12 mouse cellular contexts compared by ENCODE assay signal in genomic region chr12:84570694-84571415, GRCm38 (mm10). TPM values are rescaled to one million over a fixed set of nuclear protein-coding genes. Genes with fewer than 3 reads are reported as not detected.
DNase-seq lines count a peak whose midpoint lies in the region; ATAC-seq and TF ChIP-seq lines count a peak whose summit lies in the region.
"Had no signal": no experiment of that assay in that cellular context is flagged by ENCODE, and none has a peak within 500 bp of the region (broad histone marks: within the 10 kb centered on the region; RNA-seq: fewer than 3 reads in every experiment).

No protein-coding gene starts in this region.

- peak overlapping the region; percentile 40 for H3K4me3 ChIP-seq in forebrain, embryonic 10.5 days
- no peak overlapping the region for H3K4me3 ChIP-seq in forebrain, embryonic 15.5 days
- H3K4me3 ChIP-seq in midbrain, embryonic 11.5 days (ENCODE audit: low read depth, low read length): no peak overlapping the region
- H3K4me3 ChIP-seq in midbrain, postnatal 0 days (ENCODE audit: low read depth, low read length): no peak overlapping the region
- H3K4me3 ChIP-seq in hindbrain, embryonic 11.5 days (ENCODE audit: low read depth, low read length): peak overlapping the region; percentile 14; the same call in 1 of the 2 replicates
- peak overlapping the region; percentile 22; the same call in 1 of the 2 replicates for H3K4me3 ChIP-seq in neural tube, embryonic 12.5 days

- H3K36me3 ChIP-seq in forebrain, embryonic 10.5 days (replicated peaks): no peaks in the 10 kb centered on the region
- H3K36me3 ChIP-seq in forebrain, embryonic 15.5 days: no peaks in the 10 kb centered on the region
- no peaks in the 10 kb centered on the region for H3K36me3 ChIP-seq in midbrain, embryonic 11.5 days (ENCODE audit: control insufficient read depth, insufficient read depth, low read length)
- H3K36me3 ChIP-seq in midbrain, postnatal 0 days (ENCODE audit: insufficient read depth, low read length): no peaks in the 10 kb centered on the region
- H3K36me3 ChIP-seq in hindbrain, embryonic 11.5 days (ENCODE audit: control insufficient read depth, insufficient read depth, low read length): no peaks in the 10 kb centered on the region
- no peaks in the 10 kb centered on the region for H3K36me3 ChIP-seq in neural tube, embryonic 12.5 days

- no peak overlapping the region for H3K27ac ChIP-seq in forebrain, embryonic 10.5 days
- no peak overlapping the region for H3K27ac ChIP-seq in forebrain, embryonic 15.5 days (replicated peaks)
- H3K27ac ChIP-seq in midbrain, embryonic 11.5 days (ENCODE audit: low read depth, low read length): no peak overlapping the region
- no peak overlapping the region for H3K27ac ChIP-seq in midbrain, postnatal 0 days (ENCODE audit: low read depth, low read length)
- no peak overlapping the region for H3K27ac ChIP-seq in hindbrain, embryonic 11.5 days (ENCODE audit: low read depth, low read length)
- no peak overlapping the region for H3K27ac ChIP-seq in neural tube, embryonic 12.5 days

- no peak overlapping the region for H3K4me2 ChIP-seq in forebrain, embryonic 15.5 days (replicated peaks)
- no peak overlapping the region for H3K4me2 ChIP-seq in midbrain, embryonic 11.5 days
- H3K4me2 ChIP-seq in midbrain, postnatal 0 days (ENCODE audit: low read depth, low read length, poor library complexity, severe bottlenecking): no peak overlapping the region
- no peak overlapping the region for H3K4me2 ChIP-seq in hindbrain, embryonic 11.5 days (replicated peaks; ENCODE audit: low read depth, low read length)
- no peak overlapping the region for H3K4me2 ChIP-seq in neural tube, embryonic 12.5 days (replicated peaks)

- peaks cover 92% of the 10 kb centered on the region for H3K27me3 ChIP-seq in forebrain, embryonic 10.5 days (ENCODE audit: poor library complexity, severe bottlenecking)
- peaks cover 71% of the 10 kb centered on the region for H3K27me3 ChIP-seq in forebrain, embryonic 15.5 days
- peaks cover 77% of the 10 kb centered on the region for H3K27me3 ChIP-seq in midbrain, embryonic 11.5 days (ENCODE audit: control insufficient read depth, insufficient read depth, low read length)
- peaks cover 45% of the 10 kb centered on the region for H3K27me3 ChIP-seq in midbrain, postnatal 0 days (ENCODE audit: insufficient read depth, low read length)
- peaks cover 78% of the 10 kb centered on the region for H3K27me3 ChIP-seq in hindbrain, embryonic 11.5 days (ENCODE audit: control insufficient read depth, insufficient read depth, low read length)
- peaks cover 90% of the 10 kb centered on the region for H3K27me3 ChIP-seq in neural tube, embryonic 12.5 days (replicated peaks)

- DNase-seq in forebrain, embryonic 10.5 days (ENCODE audit: extremely low spot score, low spot score): peak; percentile 44
- DNase-seq in midbrain, embryonic 11.5 days (ENCODE audit: low spot score, missing footprints): peak; percentile 95
- DNase-seq in midbrain, postnatal 0 days (ENCODE audit: low spot score): no peak
- peak; percentile 70 for DNase-seq in hindbrain, embryonic 11.5 days (ENCODE audit: low spot score)
- no peak for DNase-seq in left cerebral cortex, adult 11 months (ENCODE audit: low spot score)
- DNase-seq in lung, postnatal 36 days: no peak
- DNase-seq: kidney, adult 11 months; lung, adult 18-20 months; right cerebral cortex, adult 18-20 months had no signal

- no peak for TF ChIP-seq CTCF in midbrain, postnatal 0 days (IDR thresholded peaks at IDR 0.05)

- H3K9me3 ChIP-seq in forebrain, embryonic 10.5 days: no peaks in the 10 kb centered on the region
- no peaks in the 10 kb centered on the region for H3K9me3 ChIP-seq in forebrain, embryonic 15.5 days
- no peaks in the 10 kb centered on the region for H3K9me3 ChIP-seq in midbrain, embryonic 11.5 days (ENCODE audit: control insufficient read depth, low read length)
- no peaks in the 10 kb centered on the region for H3K9me3 ChIP-seq in midbrain, postnatal 0 days (ENCODE audit: low read length)
- no peaks in the 10 kb centered on the region for H3K9me3 ChIP-seq in hindbrain, embryonic 11.5 days (ENCODE audit: control insufficient read depth, low read length)
- no peaks in the 10 kb centered on the region for H3K9me3 ChIP-seq in neural tube, embryonic 12.5 days

- H3K4me1 ChIP-seq in forebrain, embryonic 10.5 days: peaks cover 38% of the 10 kb centered on the region
- peaks cover 20% of the 10 kb centered on the region for H3K4me1 ChIP-seq in forebrain, embryonic 15.5 days
- H3K4me1 ChIP-seq in midbrain, embryonic 11.5 days (ENCODE audit: control insufficient read depth, insufficient read depth, low read length): peaks cover 10% of the 10 kb centered on the region
- no peaks in the 10 kb centered on the region for H3K4me1 ChIP-seq in midbrain, postnatal 0 days (ENCODE audit: insufficient read depth, low read length)
- H3K4me1 ChIP-seq in hindbrain, embryonic 11.5 days (replicated peaks; ENCODE audit: control insufficient read depth, insufficient read depth, low read length): peaks cover 6% of the 10 kb centered on the region; the same call in 1 of the 2 replicates
- H3K4me1 ChIP-seq in neural tube, embryonic 12.5 days: peaks cover 17% of the 10 kb centered on the region

- H3K9ac ChIP-seq in forebrain, embryonic 15.5 days (replicated peaks): no peak overlapping the region
- H3K9ac ChIP-seq in midbrain, embryonic 11.5 days (ENCODE audit: low read length): no peak overlapping the region
- H3K9ac ChIP-seq in midbrain, postnatal 0 days (replicated peaks; ENCODE audit: low read length, poor library complexity, severe bottlenecking): no peak overlapping the region
- H3K9ac ChIP-seq in hindbrain, embryonic 11.5 days (ENCODE audit: low read depth, low read length): no peak overlapping the region
- no peak overlapping the region for H3K9ac ChIP-seq in neural tube, embryonic 12.5 days

- ATAC-seq in forebrain, embryonic 15.5 days (replicated peaks): no peak
- no peak for ATAC-seq in midbrain, embryonic 11.5 days (ENCODE audit: low FRiP score)
- ATAC-seq in midbrain, postnatal 0 days (ENCODE audit: low FRiP score): no peak
- ATAC-seq in hindbrain, embryonic 11.5 days (ENCODE audit: low FRiP score): no peak
- no peak for ATAC-seq in neural tube, embryonic 12.5 days (ENCODE audit: low FRiP score, low read depth)

- 2% methylated on average over 34 of the region's 34 CpGs for WGBS in forebrain, embryonic 10.5 days
- WGBS in forebrain, embryonic 15.5 days: 1% methylated on average over 34 of the region's 34 CpGs
- 1% methylated on average over 34 of the region's 34 CpGs for WGBS in midbrain, embryonic 11.5 days
- WGBS in midbrain, postnatal 0 days: 3% methylated on average over 34 of the region's 34 CpGs
- WGBS in hindbrain, embryonic 11.5 days: 2% methylated on average over 34 of the region's 34 CpGs
- WGBS in neural tube, embryonic 12.5 days: 1% methylated on average over 34 of the region's 34 CpGs

RNA-seq across cellular contexts. Expression of gene Vsx2, which starts 1.3 kb away (rescaled TPM):
- 1.2 and 2.2 TPM in 2 replicates for polyA plus RNA-seq in forebrain, embryonic 10.5 days (2016; fragmentation: Nextera tagmentation; extraction: Ambion mirVana)
- polyA plus RNA-seq in forebrain, embryonic 15.5 days (2015; fragmentation: Nextera tagmentation; extraction: Ambion mirVana): 0.05 TPM in 2 replicates
- 0.66 and 0.99 TPM in 2 replicates for polyA plus RNA-seq in midbrain, embryonic 11.5 days (2014; fragmentation: Nextera tagmentation; extraction: Ambion mirVana)
- 1.8 and 3.0 TPM in 2 replicates for total RNA-seq in midbrain, postnatal 0 days (2014; rRNA removed)
- 0.83 and 1.2 TPM in 2 replicates for polyA plus RNA-seq in midbrain, postnatal 0 days (2015; fragmentation: Nextera tagmentation; extraction: Ambion mirVana)
- polyA plus RNA-seq in hindbrain, embryonic 11.5 days (2014; fragmentation: Nextera tagmentation; extraction: Ambion mirVana): 5.6 and 10.1 TPM in 2 replicates
- polyA plus RNA-seq in neural tube, embryonic 12.5 days (2016; fragmentation: Nextera tagmentation; extraction: Ambion mirVana): 6.6 and 6.9 TPM in 2 replicates
- total RNA-seq: adrenal gland, postnatal 4 days had no signal

RNA-seq across cellular contexts. Expression of gene Abcd4, which starts 46.4 kb away (rescaled TPM):
- 12.7 and 12.8 TPM in 2 replicates for polyA plus RNA-seq in forebrain, embryonic 10.5 days (2016; fragmentation: Nextera tagmentation; extraction: Ambion mirVana)
- polyA plus RNA-seq in forebrain, embryonic 15.5 days (2015; fragmentation: Nextera tagmentation; extraction: Ambion mirVana): 12.1 and 12.8 TPM in 2 replicates
- polyA plus RNA-seq in midbrain, embryonic 11.5 days (2014; fragmentation: Nextera tagmentation; extraction: Ambion mirVana): 6.4 and 7.6 TPM in 2 replicates
- 6.8 and 10.0 TPM in 2 replicates for total RNA-seq in midbrain, postnatal 0 days (2014; rRNA removed)
- 9.0 and 10.4 TPM in 2 replicates for polyA plus RNA-seq in midbrain, postnatal 0 days (2015; fragmentation: Nextera tagmentation; extraction: Ambion mirVana)
- 6.4 and 7.9 TPM in 2 replicates for polyA plus RNA-seq in hindbrain, embryonic 11.5 days (2014; fragmentation: Nextera tagmentation; extraction: Ambion mirVana)
- 13.3 and 14.1 TPM in 2 replicates for polyA plus RNA-seq in neural tube, embryonic 12.5 days (2016; fragmentation: Nextera tagmentation; extraction: Ambion mirVana)

Comparison
In these comparisons a context has a peak if more than half of its experiments do, and no peak if none do; other contexts are left out.
1. DNase-seq: peak in forebrain, embryonic 10.5 days (single experiment), midbrain, embryonic 11.5 days (single experiment) and hindbrain, embryonic 11.5 days (single experiment); none in midbrain, postnatal 0 days (single experiment), left cerebral cortex, adult 11 months (single experiment) and lung, postnatal 36 days (single experiment).
2. H3K4me3 ChIP-seq: peak in forebrain, embryonic 10.5 days (single experiment), hindbrain, embryonic 11.5 days (single experiment) and neural tube, embryonic 12.5 days (single experiment); none in forebrain, embryonic 15.5 days (single experiment), midbrain, embryonic 11.5 days (single experiment) and midbrain, postnatal 0 days (single experiment).